Mouse (Mus musculus) lung, embryonic 16.5 days (tissue): ENCODE data around the gene Gm21865. TPM values are rescaled to one million over a fixed set of nuclear protein-coding genes. Genes with fewer than 3 reads are reported as not detected.
"Not testable (repeated sequence)": the region's sequence is repeated elsewhere in the genome, so short reads cannot be mapped to it uniquely, and the experiment has no call there.

Experiments used
- ATAC-seq: fragments of 200-750 bp; cut with Nextera tagmentation; 2 replicates; pipeline ENCODE4 v1.8.0; 2017; ENCODE audit warnings: low read depth, mild to moderate bottlenecking, moderate library complexity
- H3K27ac ChIP-seq: fragments of 300-500 bp; sonication (generic); 2 replicates; pipeline ENCODE4 v1.5.1; 2014; ENCODE audit warnings: mild to moderate bottlenecking, control low read depth, low read length
- H3K27me3 ChIP-seq: fragments of 300-500 bp; sonication (generic); 2 replicates; pipeline ENCODE4 v1.6.1; 2014; ENCODE audit warnings: low read depth, low read length, mixed read lengths; ENCODE audit not compliant: control insufficient read depth, insufficient read depth
- H3K36me3 ChIP-seq: fragments of 300-500 bp; sonication (generic); 2 replicates; pipeline ENCODE4 v1.6.1; 2014; ENCODE audit warnings: low read length; ENCODE audit not compliant: control insufficient read depth, insufficient read depth
- H3K4me1 ChIP-seq: fragments of 300-500 bp; sonication (generic); replicated peaks from 2 replicates; pipeline ENCODE4 v1.6.1; 2014; ENCODE audit warnings: low read length, mixed read lengths; ENCODE audit not compliant: control insufficient read depth, insufficient read depth
- H3K4me2 ChIP-seq: fragments of 300-500 bp; sonication (generic); 2 replicates; pipeline ENCODE4 v1.6.1; 2014; ENCODE audit warnings: low read depth, low read length, control low read depth
- H3K4me3 ChIP-seq: fragments of 300-500 bp; sonication (generic); 2 replicates; pipeline ENCODE4 v1.5.1; 2014; ENCODE audit warnings: mild to moderate bottlenecking, low read length, control low read depth
- H3K9ac ChIP-seq: fragments of 300-500 bp; sonication (generic); 2 replicates; pipeline ENCODE4 v1.6.1; 2014; ENCODE audit warnings: low read length, control low read depth
- H3K9me3 ChIP-seq: fragments of 300-500 bp; sonication (generic); 2 replicates; pipeline ENCODE4 v1.6.1; 2016; ENCODE audit warnings: low read length; ENCODE audit not compliant: control insufficient read depth
- WGBS: fragments of 180-500 bp; shearing (Covaris S2); extraction: QIAGEN DNeasy Blood & Tissue Kit; methylation state at CpG from one replicate; pipeline ENCODE4 v1.1.7; 2014; 5-methylcytosine and 5-hydroxymethylcytosine counted together
- polyA plus RNA-seq: library from polyadenylated mRNA; unstranded; fragments of >200 nt; fragmentation: Nextera tagmentation; extraction: Ambion mirVana; gene quantifications from 2 replicates; pipeline ENCODE4 v1.2.1, GENCODE M21; 2015

Gene Gm21865
- not detected in 2 replicates for polyA plus RNA-seq

- not testable (repeated sequence) for H3K4me3 ChIP-seq, H3K9me3 ChIP-seq, H3K9ac ChIP-seq, H3K4me1 ChIP-seq, H3K4me2 ChIP-seq, H3K27ac ChIP-seq, H3K36me3 ChIP-seq, ATAC-seq, H3K27me3 ChIP-seq
- WGBS = no CpG with 5 or more reads among the region's 7 CpGs
These were observed at the start of gene Gm21865 for GRCm38 (mm10) chrY:40316803-40317202. Gene Gm21865 (minus strand): TSS chrY:40316903.

Other genes starting within 250 kb of the Gm21865 start
- not detected in 2 replicates for gene Gm21882, start 64.6 kb upstream of the Gm21865 start, polyA plus RNA-seq